Mouse (Mus musculus): ENCODE measurements at regions not wholly inside any gene's neighbourhood (a gene's known extent, or its start where the extent isn't known, plus 50 kb on each side); places are given as distances from the start of the nearest gene placed in this dataset.

- TF ChIP-seq CTCF (IDR thresholded peaks at IDR 0.05; ENCODE audit: low read depth) (no peak), EP300 (IDR thresholded peaks at IDR 0.05; ENCODE audit: low read depth) (no peak)
Measured at GRCm38 (mm10) chr15:62064399-62064798, 1141.6 kb upstream of the A1bg start.
